Mouse (Mus musculus) neural tube, embryonic 15.5 days (tissue): Measurements from ENCODE around the gene Trp53. TPM values are rescaled to one million over a fixed set of nuclear protein-coding genes. Genes with fewer than 3 reads are reported as not detected.
A peak's percentile ranks its signal among the peaks of the same experiment; 100 is the strongest.

Experiments used
- ATAC-seq: fragments of 200-750 bp; cut with Nextera tagmentation; 2 replicates; pipeline ENCODE4 v1.8.0; 2017; ENCODE audit warnings: mild to moderate bottlenecking, moderate TSS enrichment, moderate library complexity; ENCODE audit not compliant: low FRiP score
- H3K27ac ChIP-seq: fragments of 300-500 bp; sonication (generic); replicated peaks from 2 replicates; pipeline ENCODE4 v1.5.1; 2015; ENCODE audit warnings: mild to moderate bottlenecking, inconsistent platforms
- H3K27me3 ChIP-seq: fragments of 300-500 bp; sonication (generic); replicated peaks from 2 replicates; pipeline ENCODE4 v1.6.1; 2015; ENCODE audit warnings: inconsistent platforms
- H3K36me3 ChIP-seq: fragments of 300-500 bp; sonication (generic); 2 replicates; pipeline ENCODE4 v1.6.1; 2015; ENCODE audit warnings: inconsistent platforms
- H3K4me1 ChIP-seq: fragments of 300-500 bp; sonication (generic); 2 replicates; pipeline ENCODE4 v1.6.1; 2015; ENCODE audit warnings: inconsistent platforms
- H3K4me2 ChIP-seq: fragments of 300-500 bp; sonication (generic); 2 replicates; pipeline ENCODE4 v1.6.1; 2015; ENCODE audit warnings: inconsistent platforms, mild to moderate bottlenecking, moderate library complexity
- H3K4me3 ChIP-seq: fragments of 300-500 bp; sonication (generic); replicated peaks from 2 replicates; pipeline ENCODE4 v1.5.1; 2015; ENCODE audit warnings: mild to moderate bottlenecking, inconsistent platforms
- H3K9ac ChIP-seq: fragments of 300-500 bp; sonication (generic); replicated peaks from 2 replicates; pipeline ENCODE4 v1.6.1; 2015; ENCODE audit warnings: mild to moderate bottlenecking, inconsistent platforms
- H3K9me3 ChIP-seq: fragments of 300-500 bp; sonication (generic); replicated peaks from 2 replicates; pipeline ENCODE4 v1.6.1; 2016; ENCODE audit warnings: inconsistent platforms
- WGBS: fragments of 180-500 bp; shearing (Covaris S2); methylation state at CpG from one replicate; pipeline ENCODE4 v1.1.7; 2015; ENCODE audit warnings: mixed read lengths; 5-methylcytosine and 5-hydroxymethylcytosine counted together
- polyA plus RNA-seq: library from polyadenylated mRNA; unstranded; fragments of >200 nt; fragmentation: Nextera tagmentation; extraction: Ambion mirVana; gene quantifications from 2 replicates; pipeline ENCODE4 v1.2.1, GENCODE M21; 2015

The Trp53 gene
- polyA plus RNA-seq, 1 experiment from 2014 or later = 51.8 TPM

GRCm38 (mm10) chr11:69565131-69565530 lies 15.0 kb upstream of the Trp53 start:
- Histone ChIP-seq H3K36me3 (peaks cover 24% of the 10 kb centered on the region), H3K4me1 (peaks cover 19% of the 10 kb centered on the region), H3K27ac (no peak overlapping the region), H3K27me3 (no peaks in the 10 kb centered on the region), H3K4me3 (no peak overlapping the region), H3K4me2 (no peak overlapping the region), H3K9me3 (no peaks in the 10 kb centered on the region), H3K9ac (no peak overlapping the region)
- ATAC-seq = no peak
- 88% methylated on average over 8 of the region's 8 CpGs for WGBS

- 72% methylated on average over 3 of the region's 3 CpGs for WGBS
- H3K36me3 ChIP-seq = peaks cover 23% of the 10 kb centered on the region
- H3K4me1 ChIP-seq = peaks cover 43% of the 10 kb centered on the region
- no peaks in the 10 kb centered on the region for H3K27me3 ChIP-seq
- H3K27ac ChIP-seq = no peak overlapping the region
- H3K9ac ChIP-seq = no peak overlapping the region
- no peak overlapping the region for H3K4me3 ChIP-seq
- H3K9me3 ChIP-seq = no peaks in the 10 kb centered on the region
- no peak for ATAC-seq
- H3K4me2 ChIP-seq = no peak overlapping the region
Observed at GRCm38 (mm10) chr11:69575220-69575619, 4.9 kb upstream of the Trp53 start.

GRCm38 (mm10) chr11:69576307-69576706 lies 3.9 kb upstream of the Trp53 start:
- no peak for ATAC-seq
- peaks cover 12% of the 10 kb centered on the region for H3K36me3 ChIP-seq
- no peak overlapping the region for H3K9ac ChIP-seq
- no peak overlapping the region for H3K27ac ChIP-seq
- no peak overlapping the region for H3K4me2 ChIP-seq
- H3K4me1 ChIP-seq = peaks cover 43% of the 10 kb centered on the region
- H3K27me3 ChIP-seq = no peaks in the 10 kb centered on the region
- H3K4me3 ChIP-seq = no peak overlapping the region
- H3K9me3 ChIP-seq = no peaks in the 10 kb centered on the region
- 79% methylated on average over 5 of the region's 5 CpGs for WGBS

GRCm38 (mm10) chr11:69578301-69578700 lies 1.9 kb upstream of the Trp53 start:
- Histone ChIP-seq H3K4me3 (peak overlapping the region; percentile 83), H3K36me3 (peaks cover 3% of the 10 kb centered on the region; the same call in 1 of the 2 replicates), H3K27me3 (no peaks in the 10 kb centered on the region), H3K9me3 (no peaks in the 10 kb centered on the region), H3K4me1 (peaks cover 58% of the 10 kb centered on the region), H3K4me2 (peak overlapping the region; percentile 90), H3K27ac (no peak overlapping the region; the same call in 1 of the 2 replicates), H3K9ac (peak overlapping the region; percentile 77)
- no peak for ATAC-seq
- 18% methylated on average over 15 of the region's 15 CpGs for WGBS

GRCm38 (mm10) chr11:69579128-69580017 lies 786 bp upstream of the Trp53 start:
- Histone ChIP-seq H3K9me3 (no peaks in the 10 kb centered on the region), H3K27ac (peak overlapping the region; percentile 96), H3K9ac (peak overlapping the region; percentile 77), H3K36me3 (peaks cover 3% of the 10 kb centered on the region; the same call in 1 of the 2 replicates), H3K4me3 (peak overlapping the region; percentile 83), H3K4me2 (peak overlapping the region; percentile 90), H3K4me1 (peaks cover 58% of the 10 kb centered on the region), H3K27me3 (no peaks in the 10 kb centered on the region)
- WGBS = 2% methylated on average over 39 of the region's 39 CpGs
- peak; percentile 91 for ATAC-seq

- H3K4me1 ChIP-seq = peaks cover 47% of the 10 kb centered on the region
- ATAC-seq = peak; percentile 9; the same call in 1 of the 2 replicates
- H3K27ac ChIP-seq = peak overlapping the region; percentile 96
- peak overlapping the region; percentile 83 for H3K4me3 ChIP-seq
- under 1% methylated on average over 25 of the region's 25 CpGs for WGBS
- no peaks in the 10 kb centered on the region for H3K9me3 ChIP-seq
- H3K27me3 ChIP-seq = no peaks in the 10 kb centered on the region
- H3K9ac ChIP-seq = peak overlapping the region; percentile 75
- peak overlapping the region; percentile 90 for H3K4me2 ChIP-seq
- H3K36me3 ChIP-seq = no peaks in the 10 kb centered on the region
Observed at GRCm38 (mm10) chr11:69580572-69581146, 500 bp downstream of the Trp53 start.

GRCm38 (mm10) chr11:69581147-69581688 lies 1.1 kb downstream of the Trp53 start:
- H3K4me2 ChIP-seq = peak overlapping the region; percentile 90
- under 1% methylated on average over 36 of the region's 36 CpGs for WGBS
- ATAC-seq = peak; percentile 78

GRCm38 (mm10) chr11:69581814-69582213 lies 1.7 kb downstream of the Trp53 start:
- Histone ChIP-seq H3K4me1 (peaks cover 37% of the 10 kb centered on the region), H3K4me3 (peak overlapping the region; percentile 83), H3K36me3 (no peaks in the 10 kb centered on the region), H3K27me3 (no peaks in the 10 kb centered on the region), H3K9ac (peak overlapping the region; percentile 75), H3K27ac (peak overlapping the region; percentile 96), H3K4me2 (peak overlapping the region; percentile 90), H3K9me3 (no peaks in the 10 kb centered on the region)
- no peak for ATAC-seq
- under 1% methylated on average over 8 of the region's 8 CpGs for WGBS

More at GRCm38 (mm10) chr11:69581147-69581688, 1.1 kb downstream of the Trp53 start:
- H3K27me3 ChIP-seq = no peaks in the 10 kb centered on the region
- H3K4me3 ChIP-seq = peak overlapping the region; percentile 83
- H3K36me3 ChIP-seq = no peaks in the 10 kb centered on the region
- H3K9ac ChIP-seq = peak overlapping the region; percentile 75
- H3K4me1 ChIP-seq = peaks cover 43% of the 10 kb centered on the region
- H3K27ac ChIP-seq = peak overlapping the region; percentile 96
- H3K9me3 ChIP-seq = no peaks in the 10 kb centered on the region

GRCm38 (mm10) chr11:69582230-69582805 lies 2.2 kb downstream of the Trp53 start:
- peaks cover 32% of the 10 kb centered on the region for H3K4me1 ChIP-seq
- 64% methylated on average over 9 of the region's 9 CpGs for WGBS

GRCm38 (mm10) chr11:69584008-69584407 lies 3.8 kb downstream of the Trp53 start:
- H3K9ac ChIP-seq = no peak overlapping the region
- H3K4me1 ChIP-seq = peaks cover 18% of the 10 kb centered on the region
- no peak overlapping the region for H3K4me2 ChIP-seq
- H3K27me3 ChIP-seq = no peaks in the 10 kb centered on the region
- no peak overlapping the region for H3K4me3 ChIP-seq
- 87% methylated on average over 7 of the region's 7 CpGs for WGBS
- H3K36me3 ChIP-seq = peaks cover 17% of the 10 kb centered on the region
- no peaks in the 10 kb centered on the region for H3K9me3 ChIP-seq
- ATAC-seq = no peak
- H3K27ac ChIP-seq = no peak overlapping the region

More at GRCm38 (mm10) chr11:69582230-69582805, 2.2 kb downstream of the Trp53 start:
- ATAC-seq = no peak
- H3K4me2 ChIP-seq = peak overlapping the region; percentile 90
- H3K27ac ChIP-seq = no peak overlapping the region
- H3K9me3 ChIP-seq = no peaks in the 10 kb centered on the region
- H3K9ac ChIP-seq = peak overlapping the region; percentile 35
- H3K36me3 ChIP-seq = peaks cover under 1% of the 10 kb centered on the region; the same call in 1 of the 2 replicates
- H3K4me3 ChIP-seq = peak overlapping the region; percentile 83; the same call in 1 of the 2 replicates
- H3K27me3 ChIP-seq = no peaks in the 10 kb centered on the region

- Histone ChIP-seq H3K4me1 (peaks cover 15% of the 10 kb centered on the region), H3K27ac (no peak overlapping the region), H3K27me3 (no peaks in the 10 kb centered on the region), H3K36me3 (peaks cover 26% of the 10 kb centered on the region), H3K9ac (no peak overlapping the region), H3K4me2 (no peak overlapping the region), H3K4me3 (no peak overlapping the region), H3K9me3 (no peaks in the 10 kb centered on the region)
- WGBS = 96% methylated on average over 13 of the region's 13 CpGs
- ATAC-seq = no peak
Observed at GRCm38 (mm10) chr11:69584937-69585336, 4.8 kb downstream of the Trp53 start.
